Mouse (Mus musculus) ES-Bruce4 (cell line): Measurements from ENCODE around the gene Gm17332.

ENCODE experiments used
- CTCF ChIP-seq: IDR thresholded peaks from one replicate; pipeline ENCODE4 v1.8.1; 2011; ENCODE audit warnings: low read depth, low read length
- EP300 ChIP-seq: IDR thresholded peaks from 2 replicates; pipeline ENCODE4 v1.6.1; 2011; ENCODE audit warnings: low read depth, low read length; ENCODE audit not compliant: insufficient read depth
- POLR2A ChIP-seq: IDR thresholded peaks from one replicate; pipeline ENCODE4 v1.8.1; 2011; ENCODE audit warnings: low read length; ENCODE audit not compliant: insufficient read depth

DNA sequence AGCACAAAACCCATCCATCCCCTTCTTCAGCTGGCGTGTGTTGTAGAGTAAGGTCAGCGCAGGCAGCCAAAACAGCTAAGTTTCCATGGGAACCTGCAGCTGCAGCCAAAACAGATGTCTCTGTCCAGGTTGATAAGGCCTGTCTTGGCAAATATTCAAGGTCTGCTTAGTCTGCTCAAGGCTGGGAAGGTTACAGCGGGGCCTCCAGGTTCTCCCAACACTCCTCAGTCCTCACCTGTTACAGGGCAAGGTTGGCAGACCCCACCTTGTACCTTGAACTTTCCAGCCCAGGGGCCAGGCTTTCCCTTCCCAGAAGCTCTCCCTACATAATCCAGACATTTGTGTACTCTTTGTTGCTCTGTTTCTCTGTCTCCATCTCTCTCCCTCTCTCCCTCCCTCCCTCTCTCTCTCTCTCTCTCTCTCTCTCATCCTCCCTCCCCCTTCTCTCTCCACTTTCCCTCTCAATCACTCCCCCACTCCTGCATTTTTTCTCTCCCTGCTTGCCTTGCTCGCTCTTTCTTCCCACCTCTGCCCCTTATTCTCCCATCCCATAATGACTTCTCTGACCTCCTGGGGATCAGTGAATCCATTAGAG, 12.1 kb downstream of the Gm17332 start:
- TF ChIP-seq CTCF (no peak), EP300 (no peak), POLR2A (no peak)
